ENCODE assay signal across 8 mouse cellular contexts in the genomic region with DNA sequence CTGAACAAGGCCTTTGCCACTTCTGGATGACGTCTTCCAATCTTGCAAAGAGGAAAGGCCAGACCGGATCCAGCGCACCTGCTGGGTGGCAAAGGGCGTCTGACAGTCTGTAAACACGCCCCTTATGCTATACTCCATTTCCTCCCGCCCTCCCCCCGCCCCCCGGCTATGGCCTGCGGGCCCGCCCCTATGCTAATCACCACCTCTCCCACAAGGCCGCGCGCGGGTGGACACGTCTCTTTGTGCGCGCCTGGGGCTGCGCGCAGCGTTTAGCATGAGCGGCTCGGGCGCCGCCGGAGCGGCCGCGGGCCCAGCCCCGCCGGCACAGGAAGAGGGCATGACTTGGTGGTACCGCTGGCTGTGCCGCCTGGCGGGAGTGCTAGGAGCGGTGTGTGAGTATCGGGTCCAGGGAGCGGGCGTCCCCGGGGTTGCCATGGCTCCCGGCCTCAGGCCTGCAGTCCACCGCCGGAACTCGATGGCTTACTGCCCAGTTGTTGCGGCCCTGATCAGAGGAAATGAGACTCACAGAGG. TPM values are rescaled to one million over a fixed set of nuclear protein-coding genes. Genes with fewer than 3 reads are reported as not detected.
DNase-seq lines count a peak whose midpoint lies in the region; ATAC-seq and TF ChIP-seq lines count a peak whose summit lies in the region.

A gene (plus strand): TSS at position 213 of the 531 bp plus-strand sequence.

- in situ Hi-C loops in ES-E14 (cut with MboI; ENCODE audit: low sequenced_read_pairs in 2 of 2, unreplicated experiment in 2 of 2): no loop called here

- no peaks in the 10 kb centered on the region for H3K27me3 ChIP-seq in forebrain, embryonic 16.5 days (replicated peaks; ENCODE audit: control insufficient read depth, insufficient read depth, low read length)
- H3K27me3 ChIP-seq in lung, embryonic 15.5 days: no peaks in the 10 kb centered on the region

- no peaks in the 10 kb centered on the region for H3K9me3 ChIP-seq in ES-E14 (ENCODE audit: control insufficient read depth, insufficient read depth, low read depth, low read length)
- H3K9me3 ChIP-seq in forebrain, embryonic 16.5 days (ENCODE audit: control insufficient read depth, low read length): no peaks in the 10 kb centered on the region
- no peaks in the 10 kb centered on the region for H3K9me3 ChIP-seq in lung, embryonic 15.5 days

- H3K4me2 ChIP-seq in forebrain, embryonic 16.5 days (ENCODE audit: low read length): peak within 1 kb of the TSS; percentile 92
- peak within 1 kb of the TSS; percentile 73 for H3K4me2 ChIP-seq in lung, embryonic 15.5 days

- H3K36me3 ChIP-seq in ES-E14 (ENCODE audit: control insufficient read depth, insufficient read depth, low read length, poor library complexity, severe bottlenecking): no peaks in the 10 kb centered on the region; the same call in 1 of the 2 replicates
- peaks cover 4% of the 10 kb centered on the region; the same call in 1 of the 2 replicates for H3K36me3 ChIP-seq in forebrain, embryonic 16.5 days (ENCODE audit: control insufficient read depth, insufficient read depth)
- H3K36me3 ChIP-seq in lung, embryonic 15.5 days: peaks cover 14% of the 10 kb centered on the region

- TF ChIP-seq CTCF in layer of hippocampus, adult 2 months (conservative IDR thresholded peaks at IDR 0.05): no peak

- DNase-seq in ES-E14 (ENCODE audit: low read depth, low spot score): peak; percentile 85
- peak; percentile 86 for DNase-seq in cerebellum, adult 11-12 months
- peak; percentile 82 to 88 for DNase-seq in heart, postnatal 36 days
- peak; percentile 76 to 85 for DNase-seq in layer of hippocampus, adult 2 months (ENCODE audit: low spot score in 2 of 2)
- peak; percentile 80 for DNase-seq in ovary, adult 18-20 months (ENCODE audit: low spot score)
- peak; percentile 98 for DNase-seq in thymus, postnatal 0 days (ENCODE audit: low spot score)

- ATAC-seq in forebrain, embryonic 16.5 days: peak; percentile 97
- peak; percentile 95 for ATAC-seq in lung, embryonic 15.5 days (ENCODE audit: borderline replicate concordance, extremely low read depth, low FRiP score, low TSS enrichment)

- no peak within 1 kb of the TSS for H3K27ac ChIP-seq in ES-E14 (ENCODE audit: insufficient read depth, low read depth, low read length, poor library complexity, severe bottlenecking)
- H3K27ac ChIP-seq in forebrain, embryonic 16.5 days (ENCODE audit: low read length): peak within 1 kb of the TSS; percentile 76
- H3K27ac ChIP-seq in layer of hippocampus, adult 2 months: peak within 1 kb of the TSS; percentile 73
- peak within 1 kb of the TSS; percentile 85 for H3K27ac ChIP-seq in lung, embryonic 15.5 days

- intact Hi-C loops in heart, postnatal 36 days (cut with DNase I): loop anchor here (5.0 kb wide), 2 partner anchors 42 to 77 kb away; a partner anchor contains a TSS

- H3K9ac ChIP-seq in ES-E14 (ENCODE audit: insufficient read depth, low read depth, low read length, poor library complexity, severe bottlenecking): peak within 1 kb of the TSS; percentile 93
- H3K9ac ChIP-seq in forebrain, embryonic 16.5 days (replicated peaks; ENCODE audit: low read depth, low read length): peak within 1 kb of the TSS; percentile 98
- peak within 1 kb of the TSS; percentile 95 for H3K9ac ChIP-seq in lung, embryonic 15.5 days

- under 1% methylated on average over 43 of the region's 43 CpGs for WGBS in forebrain, embryonic 16.5 days
- under 1% methylated on average over 43 of the region's 43 CpGs for WGBS in lung, embryonic 15.5 days

- H3K4me3 ChIP-seq in ES-E14 (ENCODE audit: insufficient read depth in 1 of 2, low read depth in 1 of 2, low read length in 2 of 2, poor library complexity in 1 of 2, severe bottlenecking in 1 of 2): peak within 1 kb of the TSS; percentile 77 to 88
- peak within 1 kb of the TSS; percentile 87 for H3K4me3 ChIP-seq in forebrain, embryonic 16.5 days (replicated peaks; ENCODE audit: low read length)
- H3K4me3 ChIP-seq in layer of hippocampus, adult 2 months: peak within 1 kb of the TSS; percentile 81
- H3K4me3 ChIP-seq in lung, embryonic 15.5 days: peak within 1 kb of the TSS; percentile 86

- H3K4me1 ChIP-seq in ES-E14 (ENCODE audit: control insufficient read depth in 2 of 2, insufficient read depth in 2 of 2, low read length in 2 of 2, poor library complexity in 1 of 2): peaks cover 0 to 8% of the 10 kb centered on the region in 2 experiments; a peak in 1 of 4 replicates
- peaks cover 21% of the 10 kb centered on the region for H3K4me1 ChIP-seq in forebrain, embryonic 16.5 days (replicated peaks; ENCODE audit: control insufficient read depth, insufficient read depth, low read length)
- peaks cover 19% of the 10 kb centered on the region for H3K4me1 ChIP-seq in lung, embryonic 15.5 days

TF ChIP-seq in ES-E14, 5 proteins besides CTCF, POLR2A, EP300 and RAD21:
- no peak for TF ChIP-seq ZNF384 (IDR thresholded peaks at IDR 0.05; ENCODE audit: low read depth, low read length)
- no peak for TF ChIP-seq ZC3H11A (IDR thresholded peaks at IDR 0.05; ENCODE audit: borderline replicate concordance, low read depth, low read length)
- TF ChIP-seq HCFC1 (IDR thresholded peaks at IDR 0.05; ENCODE audit: borderline replicate concordance, insufficient read depth, low read length): peak; percentile 48; the same call in 1 of the 2 replicates
- TF ChIP-seq MAFK (IDR thresholded peaks at IDR 0.05; ENCODE audit: insufficient read depth, low read depth, low read length): no peak

RNA-seq across cellular contexts. Expression of the gene that starts here (rescaled TPM):
- total RNA-seq in ES-E14 (2012; rRNA removed): 9.2 and 11.6 TPM in 2 replicates
- 109 and 125 TPM in 2 replicates for polyA plus RNA-seq in forebrain, embryonic 16.5 days (2015; fragmentation: Nextera tagmentation; extraction: Ambion mirVana)
- total RNA-seq in heart, postnatal 36 days (2021): 10 to 100 TPM; 41.0 to 44.2 TPM
- total RNA-seq in layer of hippocampus, adult 2 months (2021): 10 to 100 TPM; 45.0 to 47.0 TPM
- 59.0 and 60.9 TPM in 2 replicates for polyA plus RNA-seq in lung, embryonic 15.5 days (2015; fragmentation: Nextera tagmentation; extraction: Ambion mirVana)
- 33.4 and 37.3 TPM in 2 replicates for polyA plus RNA-seq in thymus, postnatal 0 days (2015; fragmentation: Nextera tagmentation; extraction: Ambion mirVana)
